Comparison of ENCODE assay signal across 27 mouse cellular contexts in the genomic region with DNA sequence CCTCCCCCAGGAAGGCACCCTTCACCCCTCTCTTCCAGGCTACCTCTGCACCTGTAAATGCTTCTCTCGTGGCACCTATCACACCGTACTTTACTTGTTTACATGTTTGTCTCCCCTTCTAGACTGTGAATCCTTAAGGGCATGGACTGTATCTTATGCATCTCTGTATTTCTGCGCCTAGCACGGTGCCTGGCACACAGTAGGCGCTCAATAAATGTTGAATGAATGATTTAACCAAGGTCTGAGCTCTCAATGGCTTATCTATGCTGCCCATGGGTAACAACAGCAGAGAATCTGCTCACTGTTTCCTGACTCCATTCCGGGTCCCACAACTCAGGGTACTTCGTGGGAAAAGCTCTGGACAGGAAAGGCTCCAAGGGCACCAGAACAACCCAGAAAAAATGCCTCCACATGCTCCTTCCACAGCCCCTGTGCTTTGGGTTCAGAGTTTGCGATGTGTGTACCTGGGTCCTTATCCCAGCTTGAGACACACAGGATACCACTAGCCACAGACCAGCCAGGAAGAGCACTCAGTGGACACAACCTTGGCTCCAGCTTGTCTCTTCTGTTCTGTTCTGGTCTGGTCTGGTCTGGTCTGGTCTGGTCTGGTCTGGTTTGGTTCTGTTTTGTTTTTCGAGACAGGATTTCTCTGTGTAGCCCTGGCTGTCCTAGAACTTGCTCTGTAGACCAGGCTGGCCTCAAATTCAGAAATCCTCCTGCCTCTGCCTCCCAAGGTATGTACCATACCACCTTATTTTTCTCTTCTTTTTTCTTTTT. TPM values are rescaled to one million over a fixed set of nuclear protein-coding genes. Genes with fewer than 3 reads are reported as not detected.
DNase-seq lines count a peak whose midpoint lies in the region; ATAC-seq and TF ChIP-seq lines count a peak whose summit lies in the region.
"Had no signal": no experiment of that assay in that cellular context is flagged by ENCODE, and none has a peak within 500 bp of the region (broad histone marks: within the 10 kb centered on the region; RNA-seq: fewer than 3 reads in every experiment).

No protein-coding gene starts in this region.

- ATAC-seq in heart, embryonic 13.5 days (ENCODE audit: extremely low read depth, insufficient number of reproducible peaks, low FRiP score, low TSS enrichment) = no peak
- no peak for ATAC-seq in heart, embryonic 11.5 days (replicated peaks; ENCODE audit: insufficient number of reproducible peaks, low FRiP score, low TSS enrichment)
- no peak for ATAC-seq in intestine, postnatal 0 days
- ATAC-seq: CD4-positive, CD25-positive, alpha-beta regulatory T cell, adult 4 months; forebrain, embryonic 14.5 days; forebrain, embryonic 16.5 days; Patski had no signal

- no peaks in the 10 kb centered on the region for H3K9me3 ChIP-seq in heart, embryonic 10.5 days
- no peaks in the 10 kb centered on the region for H3K9me3 ChIP-seq in heart, embryonic 13.5 days
- no peaks in the 10 kb centered on the region for H3K9me3 ChIP-seq in heart, embryonic 11.5 days (replicated peaks; ENCODE audit: control insufficient read depth, low read length)
- H3K9me3 ChIP-seq in intestine, postnatal 0 days (ENCODE audit: control insufficient read depth) = no peaks in the 10 kb centered on the region
- H3K9me3 ChIP-seq: embryonic facial prominence, embryonic 13.5 days; embryonic facial prominence, embryonic 15.5 days; forebrain, embryonic 10.5 days; forebrain, embryonic 12.5 days; G1E had no signal

- no peak overlapping the region for H3K4me3 ChIP-seq in heart, embryonic 10.5 days
- H3K4me3 ChIP-seq in heart, embryonic 13.5 days = no peak overlapping the region
- no peak overlapping the region for H3K4me3 ChIP-seq in heart, embryonic 11.5 days (ENCODE audit: low read depth, low read length)
- H3K4me3 ChIP-seq in intestine, postnatal 0 days (ENCODE audit: low read depth, low read length) = no peak overlapping the region
- H3K4me3 ChIP-seq: embryonic facial prominence, embryonic 13.5 days; embryonic facial prominence, embryonic 15.5 days; erythroblast, embryonic 14.5 days; forebrain, embryonic 10.5 days; forebrain, embryonic 12.5 days had no signal

- 0 out of 2 replicates have a peak overlapping the region, but pooled peaks have one; percentile 0 for H3K27ac ChIP-seq in heart, embryonic 10.5 days
- H3K27ac ChIP-seq in heart, embryonic 13.5 days (replicated peaks) = 0 out of 2 replicates have a peak overlapping the region, but pooled peaks have one; percentile 38
- no peak overlapping the region for H3K27ac ChIP-seq in heart, embryonic 11.5 days (ENCODE audit: low read depth, low read length)
- no peak overlapping the region for H3K27ac ChIP-seq in intestine, postnatal 0 days (ENCODE audit: low read depth, low read length)
- H3K27ac ChIP-seq: embryonic facial prominence, embryonic 13.5 days; embryonic facial prominence, embryonic 15.5 days; forebrain, embryonic 10.5 days; forebrain, embryonic 12.5 days had no signal

- DNase-seq in heart, embryonic 10.5 days (ENCODE audit: low spot score) = no peak
- DNase-seq in heart, postnatal 10 days = no peak
- peak; percentile 62 for DNase-seq in ZHBTc4 (ENCODE audit: low read depth, low spot score)
- DNase-seq: adrenal gland, postnatal 10 days; adrenal gland, postnatal 25 days; B cell, adult 2 months; cerebellum, adult 11 months; cerebellum, adult 18-20 months; cerebellum, adult 8-10 months; cerebellum, adult 9-11 months; cerebellum, postnatal 14 days; cerebellum, postnatal 36 days; embryo, embryonic 11 days had no signal

- H3K27me3 ChIP-seq in heart, embryonic 10.5 days (ENCODE audit: insufficient read depth, poor library complexity, severe bottlenecking) = no peaks in the 10 kb centered on the region
- H3K27me3 ChIP-seq in heart, embryonic 13.5 days (replicated peaks) = no peaks in the 10 kb centered on the region
- H3K27me3 ChIP-seq in heart, embryonic 11.5 days (ENCODE audit: control insufficient read depth, insufficient read depth, low read length) = no peaks in the 10 kb centered on the region
- no peaks in the 10 kb centered on the region for H3K27me3 ChIP-seq in intestine, postnatal 0 days (replicated peaks; ENCODE audit: control insufficient read depth, insufficient read depth, low read length)
- H3K27me3 ChIP-seq: embryonic facial prominence, embryonic 13.5 days; embryonic facial prominence, embryonic 15.5 days; forebrain, embryonic 12.5 days; Patski had no signal

- H3K36me3 ChIP-seq in heart, embryonic 10.5 days = peaks cover 52% of the 10 kb centered on the region
- peaks cover 47% of the 10 kb centered on the region for H3K36me3 ChIP-seq in heart, embryonic 13.5 days
- peaks cover 5% of the 10 kb centered on the region; the same call in 1 of the 2 replicates for H3K36me3 ChIP-seq in heart, embryonic 11.5 days (ENCODE audit: control insufficient read depth, insufficient read depth, low read length)
- H3K36me3 ChIP-seq in intestine, postnatal 0 days (ENCODE audit: control insufficient read depth, insufficient read depth) = 0 out of 2 replicates have a peak, but pooled peaks cover 12% of the 10 kb centered on the region
- H3K36me3 ChIP-seq: G1E had no signal

- peaks cover 18% of the 10 kb centered on the region for H3K4me1 ChIP-seq in heart, embryonic 10.5 days
- peaks cover 9% of the 10 kb centered on the region for H3K4me1 ChIP-seq in heart, embryonic 13.5 days
- H3K4me1 ChIP-seq in heart, embryonic 11.5 days (ENCODE audit: control insufficient read depth, insufficient read depth, low read length) = 0 out of 2 replicates have a peak, but pooled peaks cover 2% of the 10 kb centered on the region
- no peaks in the 10 kb centered on the region for H3K4me1 ChIP-seq in intestine, postnatal 0 days (replicated peaks; ENCODE audit: control insufficient read depth, insufficient read depth, low read length)
- H3K4me1 ChIP-seq: embryonic facial prominence, embryonic 13.5 days; forebrain, embryonic 10.5 days; forebrain, embryonic 12.5 days had no signal

- intact Hi-C loops in heart, postnatal 10 days (cut with DNase I) = no loop called here

- no peak overlapping the region for H3K9ac ChIP-seq in heart, embryonic 13.5 days
- H3K9ac ChIP-seq in heart, embryonic 11.5 days (ENCODE audit: low read depth, low read length) = no peak overlapping the region
- no peak overlapping the region for H3K9ac ChIP-seq in intestine, postnatal 0 days (ENCODE audit: low read depth, low read length)
- H3K9ac ChIP-seq: embryonic facial prominence, embryonic 13.5 days; embryonic facial prominence, embryonic 15.5 days; forebrain, embryonic 12.5 days had no signal

- WGBS in heart, embryonic 10.5 days = 84% methylated on average over 9 of the region's 9 CpGs
- 80% methylated on average over 9 of the region's 9 CpGs for WGBS in heart, embryonic 13.5 days
- 83% methylated on average over 9 of the region's 9 CpGs for WGBS in heart, embryonic 11.5 days (ENCODE audit: insufficient replicate concordance)
- WGBS in intestine, postnatal 0 days = 86% methylated on average over 9 of the region's 9 CpGs

- TF ChIP-seq CTCF in intestine, postnatal 0 days (IDR thresholded peaks at IDR 0.05; ENCODE audit: low read depth) = no peak

- no peak overlapping the region for H3K4me2 ChIP-seq in heart, embryonic 13.5 days
- no peak overlapping the region for H3K4me2 ChIP-seq in heart, embryonic 11.5 days
- H3K4me2 ChIP-seq in intestine, postnatal 0 days (replicated peaks; ENCODE audit: low read depth) = no peak overlapping the region
- H3K4me2 ChIP-seq: embryonic facial prominence, embryonic 13.5 days; embryonic facial prominence, embryonic 15.5 days; forebrain, embryonic 12.5 days had no signal

RNA-seq across cellular contexts. Expression of a gene that starts 8.3 kb away (rescaled TPM):
- 0.20 and 0.28 TPM in 2 replicates for polyA plus RNA-seq in heart, embryonic 10.5 days (2016; fragmentation: Nextera tagmentation; extraction: Ambion mirVana)
- under 1 TPM; 0.29 to 0.45 TPM for total RNA-seq in heart, postnatal 10 days (2021)
- 0.33 and 0.38 TPM in 2 replicates for polyA plus RNA-seq in heart, embryonic 13.5 days (2015; fragmentation: Nextera tagmentation; extraction: Ambion mirVana)
- 0.17 and 0.59 TPM in 2 replicates for polyA plus RNA-seq in heart, embryonic 11.5 days (2014; fragmentation: Nextera tagmentation; extraction: Ambion mirVana)
- 0.25 and 0.33 TPM in 2 replicates for polyA plus RNA-seq in intestine, postnatal 0 days (2015; fragmentation: Nextera tagmentation; extraction: Ambion mirVana)
- total RNA-seq: common myeloid progenitor, adult 5-6 weeks had no signal
- polyA plus RNA-seq: erythroblast, embryonic 14.5 days; G1E had no signal

RNA-seq across cellular contexts. Expression of a gene that starts 21.4 kb away (rescaled TPM):
- 1.1 and 1.6 TPM in 2 replicates for polyA plus RNA-seq in heart, embryonic 10.5 days (2016; fragmentation: Nextera tagmentation; extraction: Ambion mirVana)
- 1 to 10 TPM; 1.2 to 3.7 TPM for total RNA-seq in heart, postnatal 10 days (2021)
- 2.8 and 3.1 TPM in 2 replicates for polyA plus RNA-seq in heart, embryonic 13.5 days (2015; fragmentation: Nextera tagmentation; extraction: Ambion mirVana)
- 1.1 TPM in 2 replicates for polyA plus RNA-seq in heart, embryonic 11.5 days (2014; fragmentation: Nextera tagmentation; extraction: Ambion mirVana)
- 3.8 and 4.3 TPM in 2 replicates for polyA plus RNA-seq in intestine, postnatal 0 days (2015; fragmentation: Nextera tagmentation; extraction: Ambion mirVana)
- polyA plus RNA-seq: G1E had no signal

RNA-seq across cellular contexts. Expression of a gene that starts 37.7 kb away (rescaled TPM):
- 55.9 and 69.2 TPM in 2 replicates for polyA plus RNA-seq in heart, embryonic 10.5 days (2016; fragmentation: Nextera tagmentation; extraction: Ambion mirVana)
- 100 to 1,000 TPM; 117 to 122 TPM for total RNA-seq in heart, postnatal 10 days (2021)
- 57.3 and 60.4 TPM in 2 replicates for polyA plus RNA-seq in heart, embryonic 13.5 days (2015; fragmentation: Nextera tagmentation; extraction: Ambion mirVana)
- polyA plus RNA-seq in heart, embryonic 11.5 days (2014; fragmentation: Nextera tagmentation; extraction: Ambion mirVana) = 59.6 and 63.8 TPM in 2 replicates
- 48.9 and 52.4 TPM in 2 replicates for polyA plus RNA-seq in intestine, postnatal 0 days (2015; fragmentation: Nextera tagmentation; extraction: Ambion mirVana)

RNA-seq across cellular contexts. Expression of a gene that starts 48.2 kb away (rescaled TPM):
- polyA plus RNA-seq in heart, embryonic 10.5 days (2016; fragmentation: Nextera tagmentation; extraction: Ambion mirVana) = 25.5 and 33.1 TPM in 2 replicates
- total RNA-seq in heart, postnatal 10 days (2021) = 10 to 100 TPM; 43.2 to 45.8 TPM
- polyA plus RNA-seq in heart, embryonic 13.5 days (2015; fragmentation: Nextera tagmentation; extraction: Ambion mirVana) = 42.0 and 42.7 TPM in 2 replicates
- 29.2 and 37.1 TPM in 2 replicates for polyA plus RNA-seq in heart, embryonic 11.5 days (2014; fragmentation: Nextera tagmentation; extraction: Ambion mirVana)
- polyA plus RNA-seq in intestine, postnatal 0 days (2015; fragmentation: Nextera tagmentation; extraction: Ambion mirVana) = 47.4 and 49.1 TPM in 2 replicates

RNA-seq across cellular contexts. Expression of a gene that starts 55.5 kb away (rescaled TPM):
- polyA plus RNA-seq in heart, embryonic 10.5 days (2016; fragmentation: Nextera tagmentation; extraction: Ambion mirVana) = 0.94 and 1.1 TPM in 2 replicates
- 1 to 10 TPM; 1.1 to 1.2 TPM for total RNA-seq in heart, postnatal 10 days (2021)
- 0.19 and 0.45 TPM in 2 replicates for polyA plus RNA-seq in heart, embryonic 13.5 days (2015; fragmentation: Nextera tagmentation; extraction: Ambion mirVana)
- 0.23 and 0.45 TPM in 2 replicates for polyA plus RNA-seq in heart, embryonic 11.5 days (2014; fragmentation: Nextera tagmentation; extraction: Ambion mirVana)
- polyA plus RNA-seq in intestine, postnatal 0 days (2015; fragmentation: Nextera tagmentation; extraction: Ambion mirVana) = 217 and 244 TPM in 2 replicates
- polyA plus RNA-seq: erythroblast, embryonic 14.5 days had no signal

Comparison
In these comparisons a context has a peak if more than half of its experiments do, and no peak if none do; other contexts are left out.
1. H3K27ac ChIP-seq: peak in heart, embryonic 10.5 days (single experiment) and heart, embryonic 13.5 days (single experiment); none in heart, embryonic 11.5 days (single experiment) and intestine, postnatal 0 days (single experiment).